Mouse (Mus musculus) olfactory bulb, adult 2 months (tissue): ENCODE results near the gene Rap1gds1. TPM values are rescaled to one million over a fixed set of nuclear protein-coding genes. Genes with fewer than 3 reads are reported as not detected.

Source experiments
- H3K27ac ChIP-seq: fragments of 200-500 bp; 2 replicates; pipeline ENCODE4 v1.5.1; 2012; ENCODE audit warnings: low read depth, low read length; ENCODE audit not compliant: insufficient read depth
- H3K4me1 ChIP-seq: fragments of 200-500 bp; 2 replicates; pipeline ENCODE4 v1.6.1; 2012; ENCODE audit warnings: low read length; ENCODE audit not compliant: control insufficient read depth, insufficient read depth
- H3K4me3 ChIP-seq: fragments of 200-500 bp; 2 replicates; pipeline ENCODE4 v1.5.1; 2012; ENCODE audit warnings: mild to moderate bottlenecking, low read depth, low read length, moderate library complexity; ENCODE audit not compliant: insufficient read depth
- CTCF ChIP-seq: fragments of 200-500 bp; IDR thresholded peaks from 2 replicates; pipeline ENCODE4 v1.5.1; 2012; ENCODE audit warnings: low read depth, mild to moderate bottlenecking, low read length, moderate library complexity; ENCODE audit not compliant: insufficient read depth
- POLR2A ChIP-seq: fragments of 200-500 bp; IDR thresholded peaks from 2 replicates; pipeline ENCODE4 v1.6.1; 2012; ENCODE audit warnings: mild to moderate bottlenecking, low read depth, low read length, moderate library complexity; ENCODE audit not compliant: insufficient read depth
- WGBS: fragments of 180-500 bp; shearing (Covaris S2); methylation state at CpG from one replicate; pipeline ENCODE4 v1.1.7; 2018; 5-methylcytosine and 5-hydroxymethylcytosine counted together
- polyA plus RNA-seq: library from polyadenylated mRNA; stranded (reverse); fragments of >200 nt; gene quantifications from 2 replicates; pipeline ENCODE4 v1.2.4, GENCODE M21; 2012; ENCODE audit warnings: low replicate concordance; ENCODE audit not compliant: missing spikeins, insufficient read depth, insufficient read length

Rap1gds1 gene
- polyA plus RNA-seq, 1 experiment: 126 TPM

GRCm38 (mm10) chr3:139099284-139099683 is 24.3 kb upstream of the Rap1gds1 start:
- Histone ChIP-seq H3K4me1 (no peaks in the 10 kb centered on the region), H3K4me3 (no peak overlapping the region), H3K27ac (no peak overlapping the region)
- 93% methylated on average over 5 of the region's 5 CpGs for WGBS
- no peak for TF ChIP-seq POLR2A
- TF ChIP-seq CTCF: no peak

- no peak overlapping the region for H3K27ac ChIP-seq
- WGBS: 64% methylated on average over 7 of the region's 7 CpGs
- no peak for TF ChIP-seq CTCF
- TF ChIP-seq POLR2A: no peak
- no peaks in the 10 kb centered on the region for H3K4me1 ChIP-seq
- no peak overlapping the region for H3K4me3 ChIP-seq
Measured at GRCm38 (mm10) chr3:139095894-139096293, 20.9 kb upstream of the Rap1gds1 start.

DNA sequence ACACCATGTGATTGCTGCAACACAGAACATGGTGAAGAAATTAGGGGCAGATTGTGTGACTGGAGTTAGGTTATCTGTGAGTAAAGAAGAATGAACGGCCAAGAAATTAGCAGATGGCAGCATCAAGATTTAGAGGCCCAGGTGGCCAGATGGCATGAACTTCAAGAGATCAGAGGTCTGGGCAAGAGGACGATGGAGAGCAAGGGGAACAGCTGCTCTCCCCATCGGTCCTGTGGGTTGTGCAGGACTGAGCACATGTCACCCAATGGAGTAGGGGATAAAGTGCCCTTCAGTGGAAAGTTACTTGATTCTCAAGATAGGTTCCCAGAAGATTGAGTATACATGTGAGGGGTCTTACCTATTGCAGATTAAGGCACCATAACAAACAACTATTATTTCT is 13.5 kb upstream of the Rap1gds1 start:
- Histone ChIP-seq H3K4me3 (no peak overlapping the region), H3K27ac (no peak overlapping the region), H3K4me1 (no peaks in the 10 kb centered on the region)
- 94% methylated on average over 3 of the region's 3 CpGs for WGBS
- TF ChIP-seq CTCF (no peak), POLR2A (no peak)

DNA sequence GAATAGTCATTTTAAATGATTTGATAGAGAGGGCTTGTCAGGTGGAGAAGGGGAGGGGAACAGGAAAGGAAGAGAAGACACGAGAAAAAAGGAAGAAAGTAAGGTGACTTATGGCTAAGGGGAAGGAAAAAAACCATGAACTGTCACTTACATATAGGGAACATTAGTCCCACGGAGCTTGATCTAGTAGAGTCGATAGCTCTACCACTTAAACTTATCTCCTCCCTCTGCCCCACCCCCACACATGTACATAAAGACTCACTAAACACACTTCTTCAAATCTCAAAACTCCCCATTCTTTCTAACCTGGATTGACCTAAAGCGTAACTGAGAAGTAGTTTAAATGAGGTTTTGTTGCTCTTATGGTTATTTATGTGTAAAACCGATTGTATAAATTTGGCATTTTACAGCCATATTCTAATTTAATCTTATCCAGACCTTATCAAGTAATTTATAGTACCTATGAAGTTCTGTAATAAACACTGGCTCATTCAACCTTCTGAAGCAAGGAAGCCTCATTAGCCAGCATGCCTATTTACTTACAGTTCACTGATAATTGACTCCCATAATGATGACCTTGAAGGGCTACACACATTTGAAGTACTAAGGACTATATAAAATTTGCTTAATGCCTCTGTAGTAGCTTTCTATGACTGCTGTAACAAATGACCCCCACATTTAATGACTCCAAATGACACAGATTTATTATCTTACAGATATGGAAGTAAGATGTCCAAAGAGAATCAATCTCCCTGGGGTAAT is 9.0 kb upstream of the Rap1gds1 start:
- Histone ChIP-seq H3K4me3 (no peak overlapping the region), H3K27ac (no peak overlapping the region), H3K4me1 (no peaks in the 10 kb centered on the region)
- 83% methylated on average over 5 of the region's 5 CpGs for WGBS
- no peak for TF ChIP-seq POLR2A
- TF ChIP-seq CTCF: no peak

DNA sequence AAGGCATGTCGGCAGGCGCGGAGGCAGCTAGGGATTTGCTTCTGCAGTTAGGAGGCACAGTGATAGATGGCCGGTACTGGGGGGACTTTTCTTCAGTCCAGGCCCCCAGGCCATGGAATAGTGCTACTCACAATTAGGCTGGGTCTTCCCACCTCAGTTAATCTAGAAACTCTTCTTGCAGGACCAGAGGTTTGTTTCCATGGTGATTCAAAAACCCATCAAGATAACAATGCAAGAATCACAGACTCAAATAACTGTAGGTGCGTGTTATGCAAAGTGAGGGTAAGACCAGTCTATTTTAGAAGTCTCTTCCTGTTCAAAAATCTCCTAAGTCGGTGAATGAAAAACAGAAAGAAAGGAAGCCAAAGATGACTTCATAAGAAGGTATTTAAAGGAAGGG is 4.8 kb upstream of the Rap1gds1 start:
- Histone ChIP-seq H3K4me1 (0 out of 2 replicates have a peak, but pooled peaks cover 2% of the 10 kb centered on the region), H3K27ac (no peak overlapping the region), H3K4me3 (no peak overlapping the region)
- WGBS: 86% methylated on average over 6 of the region's 6 CpGs
- TF ChIP-seq CTCF (no peak), POLR2A (no peak)

DNA sequence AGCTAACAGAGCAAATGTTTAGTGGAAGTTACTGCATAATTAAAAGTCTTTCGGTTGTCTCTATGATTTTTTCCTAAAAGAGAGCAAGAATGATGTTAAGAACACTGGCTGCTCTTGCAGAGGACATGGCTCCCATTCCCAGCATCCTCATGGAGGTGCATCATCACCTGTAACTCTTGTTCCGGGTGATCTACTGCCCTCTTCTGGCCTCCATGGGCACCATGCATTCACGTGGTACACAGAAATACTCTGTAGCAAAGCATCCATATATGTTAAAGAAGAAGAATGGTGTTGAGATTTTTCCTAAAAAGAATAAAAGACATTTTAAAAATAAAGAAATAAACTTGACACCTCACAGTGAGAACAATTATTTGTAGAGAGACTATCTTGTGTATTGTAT is 3.0 kb upstream of the Rap1gds1 start:
- TF ChIP-seq POLR2A: no peak
- TF ChIP-seq CTCF: no peak
- WGBS: 75% methylated on average over 3 of the region's 3 CpGs
- 0 out of 2 replicates have a peak, but pooled peaks cover 2% of the 10 kb centered on the region for H3K4me1 ChIP-seq
- no peak overlapping the region for H3K4me3 ChIP-seq
- peak overlapping the region; percentile 51 for H3K27ac ChIP-seq

- peak overlapping the region; percentile 95 for H3K27ac ChIP-seq
- TF ChIP-seq POLR2A (no peak), CTCF (no peak)
Measured at GRCm38 (mm10) chr3:139076059-139076455, 1.1 kb upstream of the Rap1gds1 start.

DNA sequence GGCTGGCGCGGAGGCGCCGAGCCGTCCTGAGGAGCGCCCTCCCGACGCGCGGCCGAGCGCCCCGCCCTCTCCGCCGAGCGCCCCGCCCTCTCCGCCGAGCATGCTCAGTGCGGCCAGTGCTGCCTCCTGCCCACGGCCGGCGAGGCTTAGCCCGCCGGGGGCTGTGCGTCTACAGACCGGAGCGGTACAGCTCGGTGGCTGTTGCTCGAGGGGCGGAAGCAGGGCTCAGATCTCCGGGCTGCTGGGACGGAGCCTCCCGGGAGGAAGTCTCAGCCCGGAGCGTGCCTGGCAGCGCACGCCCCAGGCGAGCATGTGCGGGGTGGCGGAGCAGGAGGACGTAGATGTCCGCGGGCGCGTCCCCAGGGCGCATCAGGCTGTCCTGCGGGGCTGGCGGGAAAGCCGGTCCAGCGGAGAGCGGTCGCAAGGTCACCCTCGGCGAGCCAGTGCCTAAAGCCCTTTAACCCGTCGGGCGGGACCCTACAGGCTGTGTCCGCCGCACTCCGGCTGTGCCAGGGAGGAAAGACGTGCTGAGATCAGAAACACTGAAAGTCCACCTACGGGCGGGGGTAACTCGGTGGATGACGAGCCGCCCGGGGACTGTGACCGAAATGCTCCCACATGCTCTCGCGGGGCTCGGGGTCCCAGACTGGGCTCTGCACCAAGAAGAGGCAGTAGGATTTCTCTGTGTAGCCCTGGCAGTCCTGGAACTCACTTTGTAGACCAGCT is 495 bp upstream of the Rap1gds1 start:
- 0 out of 2 replicates have a peak, but pooled peaks cover 2% of the 10 kb centered on the region for H3K4me1 ChIP-seq
- H3K27ac ChIP-seq: peak overlapping the region; percentile 95
- WGBS: under 1% methylated on average over 72 of the region's 72 CpGs
- TF ChIP-seq POLR2A (peak; percentile 97), CTCF (no peak)
- H3K4me3 ChIP-seq: peak overlapping the region; percentile 73

More at GRCm38 (mm10) chr3:139076059-139076455, 1.1 kb upstream of the Rap1gds1 start:
- Histone ChIP-seq H3K4me1 (0 out of 2 replicates have a peak, but pooled peaks cover 2% of the 10 kb centered on the region), H3K4me3 (peak overlapping the region; percentile 73)
- 7% methylated on average over 7 of the region's 7 CpGs for WGBS
